Mouse (Mus musculus): ENCODE measurements around the gene Cdh22.

Cdh22 gene

DNA sequence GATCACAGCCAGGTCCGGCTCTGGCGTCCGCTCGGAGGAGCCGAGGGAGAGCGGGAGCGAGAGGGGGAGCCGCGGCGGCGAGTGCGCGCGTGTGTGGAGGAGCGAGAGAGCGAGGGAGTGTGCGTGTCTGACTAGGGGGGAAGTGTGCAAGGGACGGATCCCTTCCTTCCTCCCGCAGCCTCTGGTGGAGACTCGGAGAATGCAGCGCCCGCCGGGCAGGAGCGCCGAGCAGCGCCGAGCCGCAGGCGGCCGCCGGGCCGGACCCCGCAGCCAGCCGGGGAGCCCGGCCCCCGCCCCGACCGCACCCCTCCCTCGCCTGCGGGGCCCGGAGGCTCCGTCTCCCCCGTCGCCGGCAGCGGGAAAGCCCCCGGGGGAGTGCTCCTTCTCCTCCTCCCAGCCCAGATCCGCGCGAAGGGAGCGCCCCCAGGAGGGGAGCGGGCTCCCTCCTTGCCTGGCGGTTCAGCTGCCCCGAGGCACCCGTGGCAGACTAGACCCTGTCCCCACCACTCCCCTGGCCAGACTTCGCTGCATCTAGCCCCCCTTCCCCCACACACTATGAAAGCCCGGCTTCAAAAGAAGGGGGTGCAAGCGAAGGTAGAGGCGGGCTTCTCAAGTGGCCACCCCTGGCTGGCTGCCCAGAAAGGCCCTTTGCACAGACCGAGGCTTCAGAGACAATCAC lies at the start of gene Cdh22:
TSS of gene Cdh22 (minus strand) at position 241 of the 679 bp plus-strand sequence.
- DNase-seq: peak; percentile 35

DNA sequence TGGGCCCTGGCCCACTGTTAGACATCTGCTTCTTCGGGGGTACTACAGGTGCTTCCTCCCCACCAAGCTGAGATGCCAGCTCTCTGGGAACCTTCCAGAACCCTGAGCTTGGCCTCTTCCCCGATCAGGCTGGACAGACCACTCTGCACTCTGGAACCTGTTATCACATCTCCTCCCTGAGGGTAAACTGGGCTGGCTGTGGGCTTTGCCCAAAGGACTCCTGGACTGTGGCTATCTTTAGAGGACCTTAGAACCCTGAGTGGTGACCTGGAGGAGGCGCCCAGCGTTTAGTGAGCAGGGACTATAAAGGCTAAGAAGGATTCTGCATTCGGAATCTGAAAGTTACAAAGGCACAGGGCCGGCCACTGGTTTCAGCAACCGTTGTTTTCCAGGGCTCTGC lies 49.7 kb upstream of the Cdh22 start:
- DNase-seq: no peak

DNA sequence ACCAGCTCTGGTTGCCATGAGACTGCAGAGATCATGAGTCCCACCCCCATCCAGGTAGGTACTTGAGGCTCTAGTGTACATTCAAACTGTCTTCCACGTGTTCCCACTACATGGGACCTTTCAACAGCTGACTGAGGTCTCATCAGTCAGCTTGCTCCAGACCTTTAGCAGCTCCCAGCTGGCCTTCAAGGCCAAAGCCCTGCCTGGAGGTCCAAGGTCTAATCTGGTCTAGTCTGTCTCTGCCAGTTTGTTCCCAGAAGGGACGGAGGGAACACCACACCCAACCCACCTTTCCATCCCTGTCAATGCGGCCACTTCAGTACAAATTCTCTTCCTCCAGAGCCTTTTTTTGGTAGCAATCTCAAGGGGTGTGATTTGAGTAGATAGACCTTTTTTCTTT lies 49.0 kb upstream of the Cdh22 start:
- no peak for DNase-seq

DNA sequence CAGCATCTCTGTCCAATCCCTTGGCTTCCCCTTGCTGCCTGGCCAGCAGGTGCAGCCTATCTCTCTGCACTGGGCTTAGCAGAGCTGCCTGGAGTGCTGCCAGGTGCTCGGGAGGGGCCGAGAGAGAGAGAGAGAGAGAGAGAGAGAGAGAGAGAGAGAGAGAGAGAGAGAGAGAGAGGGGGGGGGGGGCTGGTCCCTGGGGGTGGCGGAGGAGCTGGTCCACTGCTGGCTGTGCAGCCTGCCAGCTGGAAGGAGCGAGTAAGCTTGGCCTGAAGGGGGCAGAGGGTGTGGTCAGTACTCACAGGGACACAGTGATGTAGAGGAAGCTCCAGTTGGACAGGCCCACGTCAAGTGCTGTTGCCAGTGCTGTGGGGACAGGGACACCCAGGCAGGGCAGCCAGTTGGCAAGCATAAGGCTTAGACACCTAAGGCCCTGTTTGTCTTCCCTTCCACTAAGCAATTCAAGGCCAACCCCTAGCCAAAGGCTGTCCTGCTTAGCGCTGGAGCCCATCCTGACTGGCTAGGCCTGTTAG lies 47.2 kb upstream of the Cdh22 start:
- no peak for DNase-seq

GRCm38 (mm10) chr2:165279351-165279750 lies 44.7 kb upstream of the Cdh22 start:
- no peak for DNase-seq

- DNase-seq: no peak
Observed at GRCm38 (mm10) chr2:165277188-165277740, 42.6 kb upstream of the Cdh22 start.

DNA sequence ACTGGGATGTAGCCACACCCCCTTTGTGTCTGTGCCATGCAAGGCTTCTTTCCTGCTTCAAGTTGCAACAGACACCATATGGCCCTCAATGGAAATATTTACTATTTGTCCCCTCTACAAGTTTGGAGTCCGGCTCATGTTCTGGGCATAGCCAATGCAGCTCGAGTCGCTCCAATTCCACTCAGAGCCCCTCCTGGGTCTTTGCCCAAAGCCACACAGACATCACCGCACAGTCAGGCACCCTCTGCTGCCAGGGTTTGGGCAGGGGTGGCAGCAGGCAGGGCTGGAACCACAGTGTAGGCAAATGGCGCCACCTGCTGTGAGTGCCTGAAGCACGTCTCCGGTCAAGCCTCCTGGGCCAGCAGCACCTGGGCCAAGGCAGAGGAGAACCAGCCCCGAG lies 41.2 kb upstream of the Cdh22 start:
- DNase-seq: peak; percentile 60

- no peak for DNase-seq
Observed at GRCm38 (mm10) chr2:165275124-165275640, 40.5 kb upstream of the Cdh22 start.

GRCm38 (mm10) chr2:165273589-165273988 lies 38.9 kb upstream of the Cdh22 start:
- DNase-seq: no peak

GRCm38 (mm10) chr2:165271326-165271725 lies 36.7 kb upstream of the Cdh22 start:
- no peak for DNase-seq

DNA sequence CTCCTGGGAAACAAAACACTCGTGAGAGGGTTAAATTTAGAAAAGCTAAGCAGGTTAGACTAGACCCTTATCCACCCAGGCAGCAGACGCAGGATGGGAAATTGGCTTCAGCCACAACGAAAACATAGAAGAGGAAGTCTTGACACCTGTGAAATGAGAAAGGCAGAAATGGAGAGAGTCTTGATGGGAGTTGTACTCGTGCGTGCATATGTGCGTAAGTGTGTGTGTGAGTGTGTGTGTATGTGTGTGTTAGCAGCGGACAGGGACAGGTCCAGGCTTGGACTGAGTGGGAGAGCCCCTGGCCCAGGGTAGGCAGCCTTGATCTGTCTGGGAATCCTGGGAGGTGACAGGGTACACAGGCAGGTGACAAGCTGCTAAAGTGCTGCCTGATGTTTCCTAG lies 36.2 kb upstream of the Cdh22 start:
- DNase-seq: peak; percentile 8

DNA sequence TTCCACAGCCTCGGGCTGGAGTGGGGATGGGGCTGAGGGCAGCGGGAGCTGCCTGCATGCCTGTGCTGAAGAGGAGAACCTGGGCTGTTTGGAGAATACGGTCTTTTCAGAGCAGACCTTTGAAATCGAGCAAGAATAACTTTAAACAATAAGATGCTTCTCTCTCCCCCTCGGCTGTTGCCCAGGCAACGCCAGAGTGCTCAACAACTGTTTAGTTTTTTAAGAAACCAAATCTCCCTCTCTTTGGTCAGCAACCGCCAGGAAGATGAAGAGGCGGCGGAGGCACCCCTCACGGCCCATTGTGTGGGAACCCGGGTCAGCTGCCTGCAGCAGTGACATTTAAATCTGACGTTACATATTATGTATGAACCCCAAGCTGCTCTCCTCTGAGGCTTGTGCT lies 32.1 kb upstream of the Cdh22 start:
- DNase-seq: no peak

DNA sequence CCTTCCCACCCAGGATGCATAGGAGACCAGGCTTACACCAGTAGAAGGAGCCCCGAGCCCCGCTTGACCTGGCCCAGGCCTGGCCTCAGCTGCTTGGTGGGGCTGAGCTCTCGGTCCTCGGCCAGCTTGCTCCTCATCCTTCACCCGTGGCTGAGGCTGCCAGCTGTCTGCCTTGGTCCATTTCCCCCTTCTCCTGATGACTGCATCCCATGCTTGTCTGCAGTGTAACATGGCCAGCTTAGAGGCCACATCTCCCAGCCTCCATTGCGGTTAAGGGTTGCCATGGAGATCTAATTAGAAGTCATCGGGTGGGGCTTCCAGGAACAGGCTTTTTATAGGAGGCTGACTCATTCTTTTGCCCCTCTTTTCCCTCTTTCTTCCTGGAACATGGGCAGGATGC lies 29.2 kb upstream of the Cdh22 start:
- no peak for DNase-seq

DNA sequence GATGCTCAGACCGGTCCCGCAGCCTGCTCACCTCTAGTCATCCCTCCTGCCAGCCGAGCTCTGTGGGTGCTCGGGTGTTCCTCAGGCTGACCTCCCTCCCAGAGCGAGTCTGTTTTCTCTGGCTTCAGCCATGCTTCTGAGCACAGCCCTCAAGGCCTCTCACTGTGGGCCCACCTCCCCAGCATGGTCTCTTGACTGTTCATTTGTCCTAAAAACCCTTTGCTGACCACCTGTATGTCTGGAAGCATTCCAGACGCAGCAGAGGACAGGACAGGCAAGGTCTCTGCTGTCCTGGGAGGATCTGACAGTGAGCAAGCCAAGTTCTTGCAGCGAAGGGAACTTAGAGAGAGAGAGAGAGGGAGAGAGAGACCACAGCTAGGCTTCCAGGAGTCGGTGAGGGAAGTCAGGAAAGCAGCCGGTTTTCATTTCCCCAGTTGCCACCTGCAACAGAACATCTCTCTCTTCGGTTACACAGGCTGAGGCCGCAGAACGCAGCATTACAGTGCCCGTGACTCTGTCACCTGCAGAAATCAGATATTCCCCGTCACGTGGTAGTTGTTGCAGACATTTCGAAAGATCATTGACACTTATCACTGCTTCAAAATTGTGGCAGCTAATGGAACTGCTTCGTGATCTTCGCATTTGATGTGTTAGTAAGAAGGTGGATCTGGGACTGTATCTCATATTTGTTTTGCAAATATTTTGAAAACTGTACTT lies 27.8 kb upstream of the Cdh22 start:
- no peak for DNase-seq

DNA sequence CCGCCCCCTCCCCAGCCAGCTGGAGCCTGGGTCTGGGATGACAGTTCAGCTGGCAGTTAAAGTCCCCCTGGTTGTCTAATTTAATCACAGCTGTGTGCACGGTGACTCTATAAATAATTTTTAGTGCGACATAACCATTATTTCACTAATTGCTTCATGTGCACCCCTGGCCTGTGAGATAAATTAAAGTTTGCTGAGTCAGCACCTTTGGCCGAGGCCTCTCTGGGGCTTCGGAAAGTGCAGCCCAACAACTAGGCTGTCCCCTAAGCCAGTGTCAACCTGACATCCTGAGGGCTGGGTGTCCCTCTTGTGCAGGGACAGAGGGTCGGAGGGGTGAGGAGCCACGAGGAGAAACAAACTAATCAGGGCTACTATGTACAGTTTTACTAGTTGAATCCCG lies 25.2 kb upstream of the Cdh22 start:
- no peak for DNase-seq

- DNase-seq: no peak
Observed at GRCm38 (mm10) chr2:165258321-165258720, 23.7 kb upstream of the Cdh22 start.

GRCm38 (mm10) chr2:165257151-165257834 lies 22.6 kb upstream of the Cdh22 start:
- DNase-seq: no peak

- no peak for DNase-seq
Observed at GRCm38 (mm10) chr2:165256213-165256612, 21.6 kb upstream of the Cdh22 start.

- DNase-seq: no peak
Observed at GRCm38 (mm10) chr2:165253867-165254266, 19.2 kb upstream of the Cdh22 start.

DNA sequence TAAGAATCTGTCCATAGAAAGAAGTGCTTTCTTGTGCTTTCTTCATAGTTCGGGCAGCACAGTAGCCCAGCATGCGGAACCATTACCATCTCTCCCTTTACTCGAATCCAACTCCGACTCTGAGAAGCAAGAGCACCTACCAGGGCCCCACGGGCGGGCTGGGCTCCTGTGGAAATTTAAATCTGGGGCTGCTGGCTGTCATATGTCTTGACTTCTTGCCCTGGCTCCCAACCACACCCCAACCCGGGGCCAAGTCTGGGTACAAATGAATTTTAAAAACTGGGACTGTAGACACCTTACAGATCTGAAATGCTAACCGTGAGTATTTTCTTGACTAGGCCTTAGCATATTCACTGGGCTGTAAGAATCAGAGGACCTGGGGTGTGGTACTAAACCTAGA lies 18.6 kb upstream of the Cdh22 start:
- DNase-seq: no peak

GRCm38 (mm10) chr2:165252801-165253200 lies 18.1 kb upstream of the Cdh22 start:
- no peak for DNase-seq

DNA sequence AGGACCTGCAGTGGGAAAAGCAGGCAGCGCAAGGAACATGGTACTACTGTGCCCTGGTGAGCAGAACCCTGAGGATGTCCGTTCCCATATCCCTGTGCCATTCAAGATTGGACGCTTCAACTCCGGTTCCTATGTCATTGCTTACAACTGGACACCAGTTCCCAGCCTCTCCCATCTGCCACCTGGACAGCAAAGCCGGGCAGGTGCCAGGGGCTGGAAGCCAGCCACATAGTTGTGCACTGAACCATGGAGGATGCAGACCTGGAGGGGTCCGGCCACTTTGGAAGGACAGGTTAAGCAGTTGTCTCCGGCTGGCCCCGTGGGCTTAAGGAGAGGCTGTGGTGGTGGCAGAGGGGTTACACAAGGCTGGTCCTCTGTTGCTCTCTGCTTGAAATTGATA lies 17.7 kb upstream of the Cdh22 start:
- DNase-seq: no peak

GRCm38 (mm10) chr2:165250903-165251302 lies 16.2 kb upstream of the Cdh22 start:
- no peak for DNase-seq

Measured in B cell, adult 2 months (primary cell).